Mouse (Mus musculus): ENCODE results near the gene Ston2.

- TF ChIP-seq CTCF (IDR thresholded peaks at IDR 0.05; ENCODE audit: low read depth) (no peak), EP300 (IDR thresholded peaks at IDR 0.05; ENCODE audit: low read depth) (no peak)
These were observed 84.7 kb downstream of the Ston2 start for GRCm38 (mm10) chr12:91703533-91703932.
